Mouse (Mus musculus) cerebellum, adult 18-20 months (tissue): ENCODE measurements around the gene 1700028J19Rik.
"Not testable (repeated sequence)": the region's sequence is repeated elsewhere in the genome, so short reads cannot be mapped to it uniquely, and the experiment has no call there.

ENCODE experiments used
- DNase-seq, 2 experiments: peaks; one replicate each; pipeline ENCODE4 v3.0.0; 2021

Gene 1700028J19Rik

GRCm38 (mm10) chr7:44246055-44246983, at the start of gene 1700028J19Rik, which contains the start of gene 2410002F23Rik:
1700028J19Rik (minus strand) TSS chr7:44246695.
2410002F23Rik (plus strand) TSS chr7:44246722.
- DNase-seq = peak; percentile 87 to 95

DNA sequence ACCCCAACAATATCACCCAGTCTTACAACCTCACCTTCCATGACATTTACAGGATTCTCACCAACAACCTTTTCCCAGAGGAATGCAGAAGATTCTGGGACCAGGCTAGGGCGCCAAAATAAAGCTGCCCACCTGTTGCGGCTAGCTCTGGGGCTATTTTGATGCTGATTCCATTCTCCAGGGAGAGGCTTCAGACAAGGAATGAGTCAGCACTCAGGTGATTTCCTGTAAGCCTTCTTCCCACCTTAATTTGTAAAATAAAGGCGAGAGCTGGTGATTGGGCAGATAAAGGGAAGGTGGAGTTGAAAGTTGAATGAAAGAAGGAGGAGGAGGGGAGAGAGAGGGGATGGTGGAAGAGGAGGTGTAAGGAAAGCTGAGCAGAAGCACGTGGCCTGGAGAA, 44.9 kb upstream of the 1700028J19Rik start:
- DNase-seq = no peak

GRCm38 (mm10) chr7:44290986-44291385, 44.5 kb upstream of the 1700028J19Rik start:
- DNase-seq = no peak

- DNase-seq = no peak
These were observed 41.3 kb upstream of the 1700028J19Rik start for GRCm38 (mm10) chr7:44287760-44288159.

- DNase-seq = no peak
These were observed 35.1 kb upstream of the 1700028J19Rik start for GRCm38 (mm10) chr7:44281586-44281985.

- DNase-seq = no peak
These were observed 34.5 kb upstream of the 1700028J19Rik start for GRCm38 (mm10) chr7:44280959-44281358.

GRCm38 (mm10) chr7:44277250-44277622, 30.7 kb upstream of the 1700028J19Rik start:
- DNase-seq = peak; percentile 77 to 78

DNA sequence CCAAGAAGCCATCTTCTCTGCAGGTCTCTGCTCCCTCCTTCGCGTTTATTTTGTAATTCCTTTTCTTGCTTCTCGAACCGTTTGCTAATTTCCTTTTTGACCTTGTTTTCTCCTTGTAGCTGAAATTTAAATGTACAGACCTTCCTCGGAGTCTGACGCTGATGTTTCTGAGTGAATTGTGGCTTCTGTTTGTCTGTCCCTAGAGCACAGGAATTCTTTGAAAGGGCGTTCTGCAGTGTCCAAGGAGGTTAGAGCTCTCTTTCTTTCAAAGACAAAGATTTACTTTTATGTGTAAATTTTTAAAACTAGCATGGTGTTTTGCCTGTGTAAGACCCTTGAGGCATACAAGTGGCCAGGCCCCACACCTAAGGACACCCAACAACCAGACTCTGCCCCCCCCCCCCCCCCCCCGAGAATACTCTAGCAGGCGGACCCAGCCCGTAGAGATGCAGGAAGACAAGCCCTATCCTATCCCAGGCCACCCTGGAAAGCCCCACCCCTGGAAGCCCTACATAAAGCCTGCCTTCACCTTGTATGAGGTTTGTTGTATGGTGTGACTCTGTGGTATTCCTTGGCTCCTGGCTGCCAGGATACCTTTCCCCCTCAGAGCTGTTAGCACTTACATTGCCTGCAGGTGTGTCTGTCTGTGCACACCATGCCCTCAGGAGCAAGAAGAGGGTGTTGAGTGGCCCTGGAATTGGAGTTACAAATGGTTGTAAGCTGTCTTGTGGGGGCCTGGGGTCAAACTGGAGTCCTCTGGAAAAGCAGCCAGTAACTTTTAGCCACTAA, 30.2 kb upstream of the 1700028J19Rik start:
- DNase-seq = no peak

DNA sequence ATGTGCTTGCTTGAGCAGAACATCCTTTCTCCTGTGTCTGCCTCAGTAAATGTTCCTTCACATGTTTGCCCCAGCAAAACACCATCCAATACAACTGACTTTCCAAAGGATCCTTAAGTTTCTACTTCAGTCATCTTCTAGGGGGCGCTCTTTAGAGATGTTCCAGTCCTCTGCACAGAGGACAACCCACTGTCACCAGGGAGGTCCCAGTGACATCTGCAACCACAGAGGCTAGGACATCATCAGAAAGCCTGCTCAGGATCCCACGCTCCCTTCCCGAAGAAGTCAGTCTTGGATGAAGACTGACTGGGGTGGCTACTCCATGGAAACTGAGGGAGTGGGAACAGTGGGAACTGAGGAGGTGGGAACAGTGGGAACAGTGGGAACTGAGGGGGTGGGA, 29.1 kb upstream of the 1700028J19Rik start:
- DNase-seq = no peak

- DNase-seq = no peak
These were observed 27.6 kb upstream of the 1700028J19Rik start for GRCm38 (mm10) chr7:44274096-44274495.

- DNase-seq = no peak
These were observed 27.0 kb upstream of the 1700028J19Rik start for GRCm38 (mm10) chr7:44273446-44273845.

GRCm38 (mm10) chr7:44272546-44272945, 26.1 kb upstream of the 1700028J19Rik start:
- no peak for DNase-seq

DNA sequence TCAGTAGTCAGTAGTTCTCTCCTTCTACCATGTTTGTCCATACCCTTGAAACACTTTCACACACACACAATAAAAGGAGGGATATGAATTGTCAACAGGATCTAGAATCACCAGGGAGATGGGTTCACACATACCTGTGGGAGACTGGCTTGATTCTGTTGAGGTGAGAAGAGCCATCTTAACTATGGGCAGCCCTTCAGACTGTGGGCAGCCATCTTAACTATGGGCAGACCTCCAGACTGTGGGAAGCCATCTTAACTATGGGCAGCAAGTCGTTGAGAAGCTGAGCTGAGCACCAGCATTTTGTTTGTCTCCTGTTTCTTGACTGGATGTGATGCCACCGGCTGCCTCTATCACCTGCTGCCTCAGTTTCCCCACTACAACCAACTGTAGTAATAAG, 24.8 kb upstream of the 1700028J19Rik start:
- no peak for DNase-seq

DNA sequence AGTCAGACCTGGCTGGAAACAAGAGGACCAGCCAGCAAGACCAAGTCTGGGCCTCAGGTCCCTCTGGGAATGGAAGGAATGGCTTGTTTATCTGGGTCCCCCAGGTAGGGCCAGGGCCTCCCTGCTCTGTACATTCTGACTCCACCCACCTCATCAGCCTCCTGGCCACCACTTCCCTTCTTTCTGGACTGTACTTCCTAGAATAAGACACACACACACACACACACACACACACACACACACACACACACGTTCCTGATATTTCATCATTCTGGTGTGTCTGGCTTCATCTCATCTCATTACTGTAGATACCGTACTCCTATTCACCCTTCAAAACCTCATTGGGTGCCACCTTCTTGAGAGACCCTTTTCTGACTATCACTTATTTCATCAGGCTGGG, 22.9 kb upstream of the 1700028J19Rik start:
- DNase-seq = no peak

- DNase-seq = no peak
These were observed 21.6 kb upstream of the 1700028J19Rik start for GRCm38 (mm10) chr7:44268117-44268516.

- peak; percentile 96 to 99 for DNase-seq
These were observed 16.5 kb upstream of the 1700028J19Rik start for GRCm38 (mm10) chr7:44262791-44263643.

DNA sequence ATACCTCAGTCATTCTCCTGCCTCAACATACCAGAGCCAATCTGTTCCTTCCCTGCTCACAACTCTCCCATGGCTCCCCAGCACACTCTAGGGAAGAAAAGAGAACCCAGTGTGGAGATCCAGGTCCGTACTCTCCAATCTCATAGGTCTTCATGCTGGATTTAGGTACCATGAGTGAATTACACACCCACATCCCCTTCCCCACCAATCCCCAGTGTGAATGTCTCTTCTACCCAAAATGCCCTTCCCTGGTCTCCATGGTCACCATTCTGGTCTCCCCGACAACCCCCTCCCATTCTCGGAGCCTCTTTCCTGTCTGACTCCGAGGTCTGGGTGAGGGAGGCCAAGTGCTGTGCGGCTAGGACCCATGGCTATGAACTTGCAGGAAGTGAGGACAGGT, 14.7 kb upstream of the 1700028J19Rik start, which contains the start of gene Gm15517:
TSS of gene Gm15517 (plus strand) at position 301 of the 400 bp plus-strand sequence.
- DNase-seq = no peak

- no peak for DNase-seq
These were observed 13.9 kb upstream of the 1700028J19Rik start for GRCm38 (mm10) chr7:44260410-44260809.

- no peak for DNase-seq
These were observed 10.8 kb upstream of the 1700028J19Rik start, which contains the start of gene Acp4 for GRCm38 (mm10) chr7:44257278-44257677. Acp4 (minus strand) TSS chr7:44257378.

- DNase-seq = no peak
These were observed 8.4 kb upstream of the 1700028J19Rik start for GRCm38 (mm10) chr7:44254930-44255329.

DNA sequence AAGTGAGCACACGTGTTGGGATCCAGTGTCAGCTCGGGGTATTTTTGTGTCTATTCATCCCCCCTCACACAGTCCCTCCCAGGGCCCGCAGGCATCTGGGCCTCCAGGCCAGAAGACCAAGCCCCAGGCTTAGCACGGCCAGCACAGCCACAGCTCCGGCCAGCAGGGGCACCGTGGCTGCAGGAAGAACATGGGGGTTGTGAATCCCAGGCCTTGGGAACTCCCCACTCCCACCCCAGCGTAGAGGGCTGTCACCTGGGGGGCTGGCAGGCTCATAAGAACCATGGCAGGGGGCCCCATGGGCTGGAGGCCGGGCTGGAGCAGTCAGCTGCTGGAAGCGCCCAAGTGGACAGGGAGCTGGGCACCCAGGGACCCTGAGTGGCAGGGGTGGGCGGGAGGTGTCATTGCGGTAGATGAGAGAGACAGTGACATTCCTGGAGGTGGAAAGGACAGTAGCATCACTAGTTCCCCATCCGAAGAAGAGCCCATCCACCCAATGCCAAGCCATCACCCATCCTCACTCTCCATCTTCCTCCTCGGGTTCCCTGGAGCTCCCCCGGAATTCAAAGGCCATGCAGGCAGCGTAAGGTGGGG, 6.6 kb upstream of the 1700028J19Rik start:
- no peak for DNase-seq

GRCm38 (mm10) chr7:44250732-44251275, 4.3 kb upstream of the 1700028J19Rik start:
- DNase-seq = not testable (repeated sequence)
